Mouse (Mus musculus) kidney, adult 2 months (tissue): ENCODE measurements around the gene Gm10717.
"Not testable (repeated sequence)": the region's sequence is repeated elsewhere in the genome, so short reads cannot be mapped to it uniquely, and the experiment has no call there.

Experiments used
- CTCF ChIP-seq: fragments of 200-500 bp; conservative IDR thresholded peaks from 2 replicates; pipeline ENCODE4 v1.5.1; 2011; ENCODE audit warnings: low read depth, mild to moderate bottlenecking, control low read depth, low read length, moderate library complexity, mixed read lengths; ENCODE audit not compliant: insufficient read depth, insufficient read length
- POLR2A ChIP-seq: fragments of 200-500 bp; IDR thresholded peaks from one replicate; pipeline ENCODE4 v1.6.1; 2011; ENCODE audit warnings: low read depth, low read length, control low read depth

DNA sequence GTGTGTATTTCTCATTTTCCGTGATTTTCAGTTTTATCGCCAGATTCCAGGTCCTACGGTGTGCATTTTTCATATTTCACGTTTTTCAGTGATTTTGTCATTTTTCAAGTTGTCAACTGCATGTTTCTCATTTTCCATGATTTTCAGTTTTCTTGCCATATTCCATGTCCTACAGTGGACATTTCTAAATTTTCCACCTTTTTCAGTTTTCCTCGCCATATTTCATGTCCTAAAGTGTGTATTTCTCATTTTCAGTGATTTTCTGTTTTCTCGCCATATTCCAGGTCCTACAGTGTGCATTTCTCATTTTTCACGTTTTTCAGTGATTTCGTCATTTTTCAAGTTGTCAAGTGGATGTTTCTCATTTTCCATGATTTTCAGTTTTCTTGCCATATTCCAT is 24.2 kb upstream of the Gm10717 start:
- TF ChIP-seq POLR2A, CTCF: not testable (repeated sequence)
